ENCODE assay signal across 9 mouse cellular contexts in genomic region chr11:32357686-32358085, GRCm38 (mm10). TPM values are rescaled to one million over a fixed set of nuclear protein-coding genes. Genes with fewer than 3 reads are reported as not detected.
A peak's percentile ranks its signal among the peaks of the same experiment; 100 is the strongest.
DNase-seq lines count a peak whose midpoint lies in the region; ATAC-seq and TF ChIP-seq lines count a peak whose summit lies in the region.
"Had no signal": no experiment of that assay in that cellular context is flagged by ENCODE, and none has a peak within 500 bp of the region (broad histone marks: within the 10 kb centered on the region; RNA-seq: fewer than 3 reads in every experiment).

No protein-coding gene starts in this region.

- ATAC-seq in megakaryocyte, adult 5-6 weeks (ENCODE audit: poor library complexity, severe bottlenecking) = peak; percentile 38

- H3K4me1 ChIP-seq in bone marrow macrophage, adult 2 months (ENCODE audit: control insufficient read depth, insufficient read depth, low read length) = peaks cover 89% of the 10 kb centered on the region

- H3K27ac ChIP-seq in bone marrow macrophage, adult 2 months (ENCODE audit: insufficient read depth, low read depth, low read length) = peak overlapping the region; percentile 41

- TF ChIP-seq CTCF in bone marrow macrophage, adult 2 months (IDR thresholded peaks at IDR 0.05; ENCODE audit: low read depth, low read length) = no peak

- H3K4me3 ChIP-seq in bone marrow macrophage, adult 2 months (ENCODE audit: insufficient read depth, low read length) = no peak overlapping the region

- peak; percentile 70 to 71 for DNase-seq in layer of hippocampus, postnatal 10 days (ENCODE audit: low spot score in 2 of 2)
- DNase-seq in layer of hippocampus, adult 9-10 months (ENCODE audit: low spot score) = no peak
- peak; percentile 88 to 89 for DNase-seq in heart, postnatal 10 days
- no peak for DNase-seq in embryo, embryonic 10 days (ENCODE audit: low spot score)
- DNase-seq in left cerebral cortex, postnatal 14 days (ENCODE audit: low spot score in 2 of 2) = no peak
- DNase-seq in frontal cortex, postnatal 10 days (ENCODE audit: low spot score in 2 of 2) = no peak

- intact Hi-C loops in heart, postnatal 10 days (cut with DNase I) = no loop called here
- intact Hi-C loops in left cerebral cortex, postnatal 14 days (cut with DNase I) = no loop called here

- no peak for TF ChIP-seq POLR2A in bone marrow macrophage, adult 2 months (IDR thresholded peaks at IDR 0.05; ENCODE audit: borderline replicate concordance, low read depth, low read length)

RNA-seq across cellular contexts. Expression of gene Sh3pxd2b, which starts 10.1 kb away (rescaled TPM):
- total RNA-seq in layer of hippocampus, postnatal 10 days (2021) = 10 to 100 TPM; 28.3 to 28.5 TPM
- 54.6 and 64.9 TPM in 2 replicates for polyA plus RNA-seq in bone marrow macrophage, adult 2 months (2012; ENCODE audit: insufficient read depth, insufficient read length, missing spikeins)
- 10 to 100 TPM; 27.6 to 29.6 TPM for total RNA-seq in heart, postnatal 10 days (2021)
- 5.3 and 7.0 TPM in 2 replicates for total RNA-seq in megakaryocyte, adult 5-6 weeks (2015)
- total RNA-seq in megakaryocyte, adult 5-6 weeks (2017) = 2.4 and 2.9 TPM in 2 replicates
- 10 to 100 TPM; 20.7 to 23.2 TPM for total RNA-seq in left cerebral cortex, postnatal 14 days (2021)

RNA-seq across cellular contexts. Expression of gene Hbq1a, which starts 57.8 kb away (rescaled TPM):
- total RNA-seq in layer of hippocampus, postnatal 10 days (2021) = 1 to 10 TPM; 1.6 to 2.7 TPM
- not detected in 2 replicates for polyA plus RNA-seq in bone marrow macrophage, adult 2 months (2012; ENCODE audit: insufficient read depth, insufficient read length, missing spikeins)
- not detected for total RNA-seq in heart, postnatal 10 days (2021)
- not detected in 2 replicates for total RNA-seq in megakaryocyte, adult 5-6 weeks (2015)
- not detected in 2 replicates for total RNA-seq in megakaryocyte, adult 5-6 weeks (2017)
- 1 to 10 TPM in 1 of 2 experiments, not detected in 1; 1.1 TPM for total RNA-seq in left cerebral cortex, postnatal 14 days (2021)
- polyA plus RNA-seq: large intestine, adult 2 months had no signal

Comparison
In these comparisons a context has a peak if more than half of its experiments do, and no peak if none do; other contexts are left out.
1. DNase-seq: peak in layer of hippocampus, postnatal 10 days (2 of 2) and heart, postnatal 10 days (2 of 2); none in layer of hippocampus, adult 9-10 months (single experiment), embryo, embryonic 10 days (single experiment), left cerebral cortex, postnatal 14 days (0 of 2) and frontal cortex, postnatal 10 days (0 of 2).